Mouse (Mus musculus): Measurements from ENCODE around the gene Ralgapb.

Ralgapb gene

DNA sequence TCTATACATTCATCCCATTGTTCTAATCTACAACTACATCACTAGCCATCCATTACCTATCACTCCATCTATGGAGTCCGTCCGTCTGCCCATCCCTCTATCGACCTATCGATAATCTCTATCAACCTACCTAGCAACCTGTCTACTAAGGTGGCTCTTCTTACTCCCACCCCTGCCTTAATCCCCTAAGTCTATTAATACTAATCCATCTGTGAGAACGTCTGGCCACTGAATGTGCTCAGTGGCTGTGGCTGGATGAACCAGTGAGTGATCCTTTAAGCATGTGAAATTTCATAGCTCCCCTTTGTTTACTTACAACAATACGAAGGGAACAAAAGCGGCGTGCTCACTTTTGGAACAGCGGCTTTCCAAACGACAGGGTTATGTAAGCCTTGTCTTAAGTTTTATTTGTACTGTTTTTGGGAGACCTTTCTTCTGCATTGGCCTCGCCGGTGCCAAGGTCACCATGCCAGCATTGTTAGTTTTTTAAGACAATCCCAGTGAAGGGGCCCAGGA, 104.2 kb downstream of the Ralgapb start:
- no peak for DNase-seq (ENCODE audit: low spot score)

DNA sequence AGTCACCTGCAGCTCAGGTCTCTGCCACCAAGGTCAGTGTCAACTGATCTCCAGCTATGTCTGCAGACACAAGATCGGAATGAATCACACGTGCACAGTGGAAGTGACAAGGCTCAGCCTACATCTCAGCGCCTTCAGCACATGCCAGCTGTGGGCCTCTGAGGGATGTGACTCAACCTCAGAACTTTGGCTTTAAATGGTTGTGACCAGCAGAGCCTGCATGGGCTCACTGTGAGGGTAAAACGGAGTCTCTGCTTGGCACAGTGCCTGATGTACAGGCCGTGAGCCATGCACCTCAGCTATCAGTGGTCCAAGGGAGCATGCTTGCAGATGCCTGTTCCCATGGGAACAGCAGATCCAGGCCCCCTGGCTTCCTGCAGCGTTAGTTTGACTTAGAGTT, 108.9 kb downstream of the Ralgapb start:
- no peak for DNase-seq (ENCODE audit: low spot score)

DNA sequence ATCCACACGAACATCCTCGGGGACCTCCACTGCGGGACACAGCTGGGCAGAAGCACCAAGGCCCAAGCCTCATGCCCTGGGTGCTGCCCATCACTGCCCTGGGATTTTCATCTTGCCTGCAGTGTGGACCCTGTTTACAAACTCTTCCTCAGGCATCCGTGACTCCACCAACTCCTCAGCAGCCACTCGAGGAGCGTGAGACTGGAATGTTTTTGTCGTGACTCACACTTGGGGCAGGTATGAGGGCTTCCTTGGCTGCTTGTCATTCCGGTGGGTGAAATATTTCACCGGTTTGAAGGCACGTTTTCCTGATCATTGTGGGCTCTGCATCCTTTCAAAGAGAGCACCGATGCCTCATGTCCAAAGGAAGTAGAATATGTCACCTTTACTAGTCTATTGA, 109.4 kb downstream of the Ralgapb start:
- DNase-seq (ENCODE audit: low spot score) = no peak

DNA sequence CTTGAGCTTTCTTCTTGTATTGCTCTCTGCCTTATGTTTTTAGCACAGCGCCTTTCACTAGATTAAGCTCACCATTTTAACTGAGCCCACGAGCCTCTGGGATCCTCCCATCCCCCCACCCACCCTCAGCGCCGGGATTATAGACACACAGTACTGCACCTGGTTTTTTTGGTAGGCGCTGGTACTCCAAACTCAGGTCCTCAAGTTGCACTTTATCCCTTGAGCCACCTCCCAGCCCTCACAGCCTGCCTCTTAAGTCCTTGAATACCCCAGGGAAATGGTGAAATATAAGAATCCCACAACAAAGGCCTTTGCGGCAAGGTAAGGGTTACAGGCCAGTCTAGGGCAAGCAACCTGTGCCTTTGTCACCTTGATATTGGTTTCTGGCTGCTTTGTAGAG, 110.2 kb downstream of the Ralgapb start:
- DNase-seq (ENCODE audit: low spot score) = no peak

- DNase-seq (ENCODE audit: low spot score) = peak; percentile 52
These were observed 113.4 kb downstream of the Ralgapb start for GRCm38 (mm10) chr2:158523060-158523459.

GRCm38 (mm10) chr2:158524129-158524860, 114.6 kb downstream of the Ralgapb start:
- no peak for DNase-seq (ENCODE audit: low spot score)

DNA sequence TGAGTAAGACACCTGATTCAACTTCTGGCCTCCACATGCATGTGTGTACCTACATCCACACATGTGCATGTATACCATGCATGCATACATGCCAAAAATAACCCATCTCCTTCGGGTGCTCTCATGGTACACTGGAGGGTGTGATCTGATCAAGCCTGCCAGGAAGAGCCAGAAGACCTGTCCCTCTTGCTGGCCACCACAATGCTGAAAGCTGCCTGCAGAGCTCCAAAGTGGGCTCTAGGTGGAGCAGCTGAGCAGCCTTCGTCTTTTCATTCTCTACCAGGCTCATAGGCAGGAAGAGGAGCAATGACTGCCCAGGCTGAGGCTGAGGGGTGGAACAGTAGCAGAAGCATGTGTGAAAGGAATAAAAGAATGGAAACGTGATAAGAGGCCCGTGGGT, 124.4 kb downstream of the Ralgapb start:
- no peak for DNase-seq (ENCODE audit: low spot score)

GRCm38 (mm10) chr2:158534559-158534958, 124.9 kb downstream of the Ralgapb start:
- DNase-seq (ENCODE audit: low spot score) = no peak

DNA sequence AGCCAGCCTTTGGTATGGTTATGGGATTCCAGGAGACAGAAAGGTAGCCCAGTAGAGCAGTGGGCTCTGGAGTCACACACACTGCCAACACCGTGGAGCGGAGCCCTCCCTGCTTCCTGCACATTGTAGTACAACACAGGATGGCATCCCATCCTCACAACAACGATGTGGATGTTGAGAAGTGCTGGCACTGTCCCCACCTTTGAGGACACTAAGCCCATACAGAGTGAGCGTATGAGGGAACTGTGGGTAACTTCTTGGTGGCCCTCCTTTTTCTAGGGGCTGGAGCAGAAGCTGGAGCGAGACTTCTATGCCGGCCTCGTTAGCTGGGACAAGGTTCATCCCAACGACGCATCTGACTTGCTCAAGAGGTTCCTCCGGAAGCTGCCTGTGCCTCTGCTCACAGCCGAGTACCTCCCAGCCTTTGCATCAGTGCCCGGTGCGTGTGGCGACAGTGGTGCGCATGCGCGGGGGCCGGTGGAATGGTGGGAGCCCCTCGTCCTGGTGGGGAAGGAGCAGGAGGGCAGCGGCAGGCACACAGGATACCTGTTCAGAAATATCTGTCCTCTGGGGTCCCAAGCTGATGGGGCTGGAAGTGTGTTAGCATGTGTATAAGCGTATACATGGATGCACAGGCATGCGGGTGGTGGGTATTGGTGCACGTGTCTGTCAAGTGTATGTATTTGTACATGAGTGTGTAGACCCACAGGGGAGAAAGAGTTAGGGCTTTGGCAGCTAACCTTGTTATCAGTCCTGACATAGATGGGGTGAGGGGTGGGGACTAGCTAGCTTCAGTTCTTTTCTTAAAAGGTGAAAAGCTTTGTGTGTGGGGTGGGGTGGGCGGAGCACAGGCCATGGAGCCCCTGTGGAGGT, 130.0 kb downstream of the Ralgapb start:
- no peak for DNase-seq (ENCODE audit: low spot score)

GRCm38 (mm10) chr2:158541286-158541685, 131.6 kb downstream of the Ralgapb start:
- no peak for DNase-seq (ENCODE audit: low spot score)

DNA sequence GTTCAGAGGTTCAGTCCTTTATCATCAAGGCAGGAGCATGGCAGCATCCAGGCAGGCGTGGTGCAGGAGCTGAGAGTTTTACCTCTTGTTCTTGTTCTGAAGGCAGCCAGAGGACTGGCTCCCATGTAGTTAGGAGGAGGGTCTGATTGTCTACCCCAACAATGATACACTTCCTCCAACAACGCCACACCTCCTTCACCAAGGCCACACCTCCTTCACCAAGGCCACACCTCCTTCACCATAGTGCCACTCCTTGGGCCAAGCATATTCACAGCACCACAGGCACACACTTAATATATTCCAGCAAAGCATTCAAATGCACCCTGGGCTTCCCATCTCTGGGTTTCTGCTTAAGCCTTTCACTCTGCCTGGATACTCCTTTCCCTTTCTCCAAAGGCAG, 135.6 kb downstream of the Ralgapb start:
- DNase-seq (ENCODE audit: low spot score) = no peak

- no peak for DNase-seq (ENCODE audit: low spot score)
These were observed 137.1 kb downstream of the Ralgapb start for GRCm38 (mm10) chr2:158546751-158547150.
